25 mouse cellular contexts compared by ENCODE assay signal in genomic region chr12:75364416-75364815, GRCm38 (mm10). TPM values are rescaled to one million over a fixed set of nuclear protein-coding genes. Genes with fewer than 3 reads are reported as not detected.
"Had no signal": no experiment of that assay in that cellular context is flagged by ENCODE, and none has a peak within 500 bp of the region (broad histone marks: within the 10 kb centered on the region; RNA-seq: fewer than 3 reads in every experiment).

No protein-coding gene starts in this region.

- H3K4me3 ChIP-seq: neural tube, embryonic 12.5 days; neural tube, embryonic 13.5 days; neural tube, embryonic 15.5 days; stomach, embryonic 15.5 days had no signal

- H3K27ac ChIP-seq: neural tube, embryonic 12.5 days; neural tube, embryonic 13.5 days; neural tube, embryonic 15.5 days; stomach, embryonic 15.5 days; stomach, postnatal 0 days had no signal

- H3K9me3 ChIP-seq: neural tube, embryonic 12.5 days; neural tube, embryonic 13.5 days; neural tube, embryonic 15.5 days; stomach, embryonic 15.5 days had no signal

- DNase-seq: retina, postnatal 1 day; right cerebral cortex, adult 18-20 months; right cerebral cortex, postnatal 14 days; right cerebral cortex, postnatal 25 days; right cerebral cortex, postnatal 4 days; spleen, adult 18-20 months; thymus, adult 18-20 months; thymus, adult 2 months; thymus, postnatal 14 days; thymus, postnatal 25 days; thymus, postnatal 36 days; thymus, postnatal 4 days had no signal

- H3K9ac ChIP-seq: neural tube, embryonic 12.5 days; neural tube, embryonic 13.5 days; neural tube, embryonic 15.5 days; stomach, embryonic 15.5 days had no signal

- H3K27me3 ChIP-seq: neural tube, embryonic 12.5 days; neural tube, embryonic 13.5 days; neural tube, embryonic 15.5 days; stomach, embryonic 15.5 days had no signal

- H3K36me3 ChIP-seq: neural tube, embryonic 12.5 days; neural tube, embryonic 13.5 days; neural tube, embryonic 15.5 days; stomach, embryonic 15.5 days had no signal

- H3K4me1 ChIP-seq: neural tube, embryonic 12.5 days; neural tube, embryonic 13.5 days; stomach, embryonic 15.5 days had no signal

- H3K4me2 ChIP-seq: neural tube, embryonic 12.5 days; neural tube, embryonic 13.5 days; neural tube, embryonic 15.5 days; stomach, embryonic 15.5 days had no signal

RNA-seq across cellular contexts. Expression of gene Gphb5, which starts 52.2 kb away (rescaled TPM):
- total RNA-seq: neutrophil, adult 5-6 weeks had no signal
- polyA plus RNA-seq: neural tube, embryonic 12.5 days; neural tube, embryonic 13.5 days; neural tube, embryonic 14.5 days; neural tube, embryonic 15.5 days; small intestine, adult 2 months; spleen, adult 2 months; stomach, embryonic 14.5 days; stomach, embryonic 15.5 days; stomach, embryonic 16.5 days; stomach, postnatal 0 days; testis, adult 2 months; urinary bladder, adult 2 months had no signal
